Mouse (Mus musculus) E14TG2a.4 (cell line): ENCODE results near the gene Tsc2.

Experiments
- H3K27me3 ChIP-seq: 2 replicates; pipeline ENCODE4 v1.6.1; 2014; ENCODE audit warnings: low read length, control low read depth; ENCODE audit not compliant: insufficient read depth
- H3K36me3 ChIP-seq: 2 replicates; pipeline ENCODE4 v1.6.1; 2014; ENCODE audit warnings: low read length, control low read depth; ENCODE audit not compliant: insufficient read depth
- H3K4me1 ChIP-seq: replicated peaks from 2 replicates; pipeline ENCODE4 v1.6.1; 2014; ENCODE audit warnings: low read depth, low read length, control low read depth
- H3K4me3 ChIP-seq: replicated peaks from 2 replicates; pipeline ENCODE4 v1.5.1; 2014; ENCODE audit warnings: mild to moderate bottlenecking, low read length
- H3K9me3 ChIP-seq: 2 replicates; pipeline ENCODE4 v1.6.1; 2014; ENCODE audit warnings: low read length, control low read depth
- CTCF ChIP-seq: conservative IDR thresholded peaks from 2 replicates; pipeline ENCODE4 v1.5.1; 2014; ENCODE audit warnings: low read length
- NANOG ChIP-seq: IDR thresholded peaks from 2 replicates; pipeline ENCODE4 v1.6.1; 2014; ENCODE audit warnings: borderline replicate concordance, low read length, mixed read lengths
- POU5F1 ChIP-seq: IDR thresholded peaks from 2 replicates; pipeline ENCODE4 v1.6.1; 2014; ENCODE audit warnings: low read length, borderline replicate concordance

Gene Tsc2

DNA sequence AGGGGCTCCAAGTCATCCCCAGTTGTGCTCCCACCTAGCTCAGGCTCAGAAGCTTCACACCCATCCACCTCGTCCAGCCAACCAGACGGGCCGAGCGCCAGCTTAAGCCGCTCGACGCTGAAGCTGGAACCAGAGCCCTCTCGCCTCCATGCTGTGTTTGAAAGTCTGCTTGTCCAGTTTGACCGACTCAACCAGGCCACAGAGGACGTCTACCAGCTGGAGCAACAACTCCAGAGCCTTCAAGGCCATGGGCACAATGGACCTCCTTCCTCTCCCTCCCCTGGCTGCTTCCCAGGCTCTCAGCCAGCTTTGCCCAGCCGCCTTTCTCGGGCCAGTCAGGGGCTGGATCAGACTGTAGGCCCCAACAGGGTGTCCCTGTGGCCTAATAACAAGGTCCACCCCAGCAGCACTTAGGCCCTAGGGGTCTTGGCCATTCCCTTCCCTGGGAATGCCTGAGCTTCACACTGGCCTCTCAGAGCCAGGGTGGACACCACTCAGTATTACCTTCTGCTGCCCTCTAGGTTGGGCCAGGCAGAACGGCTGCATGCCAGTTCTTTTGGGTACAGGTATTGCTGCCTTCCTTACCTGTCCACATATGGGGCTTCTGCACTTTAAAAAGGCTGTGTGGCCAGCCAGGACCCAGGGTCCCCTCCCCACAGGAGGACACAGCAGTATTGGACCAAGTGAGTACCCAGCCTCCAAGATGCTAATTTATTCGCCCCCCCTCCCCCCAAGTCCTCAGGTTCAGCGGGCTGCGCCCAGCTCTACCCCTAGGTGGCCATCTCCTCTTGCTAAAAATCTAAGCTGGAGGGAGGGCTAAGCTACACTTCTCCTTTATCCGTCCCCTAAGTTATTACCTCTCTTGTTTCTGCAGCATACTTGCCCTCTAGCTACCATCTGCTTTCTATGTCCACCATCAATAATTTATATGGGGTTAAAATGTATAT lies 37.0 kb downstream of the Tsc2 start:
- TF ChIP-seq POU5F1 (no peak), CTCF (peak; percentile 15; the same call in 1 of the 2 replicates)
- Histone ChIP-seq H3K4me1 (peaks cover 54% of the 10 kb centered on the region), H3K9me3 (no peaks in the 10 kb centered on the region), H3K27me3 (no peaks in the 10 kb centered on the region), H3K4me3 (peak overlapping the region; percentile 41), H3K36me3 (peaks cover 100% of the 10 kb centered on the region)

- TF ChIP-seq POU5F1: no peak
- no peak for TF ChIP-seq CTCF
- Histone ChIP-seq H3K9me3 (no peaks in the 10 kb centered on the region), H3K4me3 (peak overlapping the region; percentile 41), H3K4me1 (peaks cover 44% of the 10 kb centered on the region), H3K36me3 (peaks cover 96% of the 10 kb centered on the region), H3K27me3 (no peaks in the 10 kb centered on the region)
Observed at GRCm38 (mm10) chr17:24593992-24594890, 38.2 kb downstream of the Tsc2 start.

DNA sequence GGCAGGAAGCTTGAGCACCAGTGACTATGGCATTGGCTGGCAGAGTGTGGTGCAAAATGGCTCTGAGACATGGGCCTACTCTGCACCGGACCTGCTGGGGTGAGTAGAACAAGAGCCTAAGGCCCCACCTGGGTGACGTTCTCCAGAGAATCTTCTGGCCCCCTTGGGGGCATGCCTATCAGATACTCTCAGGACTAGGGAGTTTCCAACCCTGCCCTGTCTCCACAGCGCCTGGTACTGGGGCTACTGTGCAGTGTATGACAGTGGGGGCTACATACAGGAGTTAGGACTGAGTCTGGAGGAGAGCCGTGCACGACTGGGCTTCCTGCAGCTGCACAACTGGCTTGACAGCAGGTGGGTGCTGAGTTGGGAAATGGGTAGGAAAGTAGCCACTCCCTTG lies 39.2 kb downstream of the Tsc2 start:
- Histone ChIP-seq H3K9me3 (no peaks in the 10 kb centered on the region), H3K27me3 (no peaks in the 10 kb centered on the region), H3K36me3 (peaks cover 87% of the 10 kb centered on the region), H3K4me3 (no peak overlapping the region), H3K4me1 (peaks cover 39% of the 10 kb centered on the region)
- TF ChIP-seq NANOG (no peak), POU5F1 (no peak), CTCF (no peak)

DNA sequence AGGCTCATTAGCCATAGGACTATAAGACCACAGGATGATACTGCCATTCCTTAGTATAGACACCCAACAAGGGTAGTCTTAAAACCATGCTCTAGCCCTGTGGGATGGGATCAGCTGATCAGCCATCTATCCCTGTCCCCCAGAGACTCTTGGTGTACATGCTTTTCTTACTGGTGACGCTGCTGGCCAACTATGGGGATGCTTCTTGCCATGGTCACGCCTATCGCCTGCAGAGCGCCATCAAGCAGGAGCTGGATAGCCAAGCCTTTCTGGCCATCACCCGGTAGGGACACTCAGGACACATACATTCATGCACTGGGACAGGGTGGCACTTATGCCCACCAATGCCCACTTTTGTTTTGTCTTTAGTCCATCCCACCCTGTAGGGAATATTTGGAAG lies 40.7 kb downstream of the Tsc2 start:
- H3K9me3 ChIP-seq: no peaks in the 10 kb centered on the region
- no peak for TF ChIP-seq POU5F1
- TF ChIP-seq NANOG: no peak
- no peak for TF ChIP-seq CTCF
- H3K27me3 ChIP-seq: no peaks in the 10 kb centered on the region
- peaks cover 87% of the 10 kb centered on the region for H3K36me3 ChIP-seq
- H3K4me3 ChIP-seq: no peak overlapping the region
- H3K4me1 ChIP-seq: peaks cover 34% of the 10 kb centered on the region

DNA sequence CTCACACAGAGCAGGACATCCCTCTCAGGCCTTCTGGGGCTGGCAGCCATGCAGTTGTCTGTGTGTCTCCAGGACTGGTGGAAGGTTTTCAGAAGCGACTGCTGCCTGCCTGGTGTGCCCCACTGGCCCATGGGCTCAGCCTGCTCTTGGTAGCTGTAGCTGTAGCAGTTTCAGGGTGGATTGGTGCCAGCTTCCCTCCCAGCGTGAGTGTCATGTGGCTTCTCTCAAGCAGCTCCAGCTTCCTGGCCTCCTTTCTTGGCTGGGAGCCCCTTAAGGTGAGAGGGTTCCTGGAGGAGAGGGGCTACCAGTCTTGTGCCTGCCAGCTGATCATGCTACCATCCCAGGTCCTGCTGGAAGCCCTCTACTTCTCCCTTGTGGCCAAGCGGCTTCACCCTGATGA lies 41.5 kb downstream of the Tsc2 start:
- no peaks in the 10 kb centered on the region for H3K27me3 ChIP-seq
- H3K4me1 ChIP-seq: peaks cover 33% of the 10 kb centered on the region
- peaks cover 87% of the 10 kb centered on the region for H3K36me3 ChIP-seq
- TF ChIP-seq POU5F1 (no peak), NANOG (no peak), CTCF (no peak)
- no peak overlapping the region for H3K4me3 ChIP-seq
- no peaks in the 10 kb centered on the region for H3K9me3 ChIP-seq

DNA sequence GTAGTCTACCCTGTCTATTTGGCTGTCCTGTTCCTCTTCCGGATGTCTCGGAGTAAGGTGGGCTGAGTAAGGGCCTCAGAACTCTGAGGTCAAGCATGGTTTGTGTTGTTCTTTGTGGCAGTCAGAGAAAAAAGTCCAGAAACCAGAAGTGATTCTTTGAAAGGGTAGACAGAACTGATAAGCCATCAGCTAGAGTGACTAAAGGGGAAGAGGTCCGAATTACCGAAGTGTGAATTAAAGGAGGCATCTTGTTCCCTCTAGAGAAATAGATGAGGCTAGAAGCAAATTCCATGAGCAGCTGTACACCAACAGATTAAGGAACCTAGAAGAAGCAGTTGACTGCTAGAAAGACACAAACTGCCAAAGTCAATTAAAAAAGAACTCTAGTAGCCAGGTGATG lies 45.9 kb downstream of the Tsc2 start:
- no peaks in the 10 kb centered on the region for H3K9me3 ChIP-seq
- TF ChIP-seq POU5F1: no peak
- TF ChIP-seq CTCF: no peak
- no peak for TF ChIP-seq NANOG
- H3K4me3 ChIP-seq: no peak overlapping the region
- no peaks in the 10 kb centered on the region for H3K27me3 ChIP-seq
- peaks cover 45% of the 10 kb centered on the region for H3K4me1 ChIP-seq
- peaks cover 58% of the 10 kb centered on the region for H3K36me3 ChIP-seq

GRCm38 (mm10) chr17:24584520-24584919 lies 47.9 kb downstream of the Tsc2 start:
- Histone ChIP-seq H3K4me3 (no peak overlapping the region), H3K27me3 (no peaks in the 10 kb centered on the region), H3K9me3 (no peaks in the 10 kb centered on the region), H3K4me1 (peaks cover 57% of the 10 kb centered on the region), H3K36me3 (peaks cover 62% of the 10 kb centered on the region)
- TF ChIP-seq CTCF (no peak), NANOG (no peak), POU5F1 (no peak)

GRCm38 (mm10) chr17:24583599-24584460 lies 48.6 kb downstream of the Tsc2 start:
- TF ChIP-seq CTCF: no peak
- TF ChIP-seq POU5F1: no peak
- TF ChIP-seq NANOG: no peak
- Histone ChIP-seq H3K4me1 (peaks cover 63% of the 10 kb centered on the region), H3K9me3 (no peaks in the 10 kb centered on the region), H3K36me3 (peaks cover 65% of the 10 kb centered on the region), H3K27me3 (no peaks in the 10 kb centered on the region), H3K4me3 (no peak overlapping the region)
